Mouse (Mus musculus): ENCODE results near the gene Tubb4b. TPM values are rescaled to one million over a fixed set of nuclear protein-coding genes. Genes with fewer than 3 reads are reported as not detected.

Gene Tubb4b
- polyA plus RNA-seq, 1 experiment from 2014 or later = 429 TPM

DNA sequence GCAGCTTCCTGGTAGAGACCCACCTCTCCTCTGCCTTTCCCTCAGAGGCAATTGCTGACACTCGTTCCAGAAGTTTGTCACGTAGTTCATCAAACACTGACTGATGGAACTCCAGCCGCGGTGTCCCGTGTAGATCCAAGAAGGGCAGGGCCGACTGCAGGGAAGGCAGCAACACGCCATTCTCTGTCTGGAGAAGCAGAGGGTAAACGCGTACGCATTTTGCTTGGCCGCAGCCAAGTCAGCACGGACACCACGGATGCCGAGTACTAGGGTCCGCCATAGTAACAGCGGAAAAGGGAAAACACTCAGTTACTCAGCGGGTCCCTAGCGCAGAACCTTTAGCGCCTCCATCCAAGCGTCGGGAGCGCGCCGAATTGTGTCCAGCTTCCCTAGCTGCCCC lies 13.8 kb downstream of the Tubb4b start:
- no peak for DNase-seq (ENCODE audit: low spot score)
- no peak for ATAC-seq (ENCODE audit: low read depth)
- peak overlapping the region; percentile 74 for H3K4me2 ChIP-seq (ENCODE audit: low read depth, low read length)
- peak overlapping the region; percentile 85 for H3K4me3 ChIP-seq (ENCODE audit: low read depth, low read length)
- peaks cover 31% of the 10 kb centered on the region for H3K36me3 ChIP-seq (ENCODE audit: control insufficient read depth, insufficient read depth, low read length)
- H3K27me3 ChIP-seq (replicated peaks; ENCODE audit: control insufficient read depth, insufficient read depth, low read length) = no peaks in the 10 kb centered on the region
- whole genome bisulfite sequencing = under 1% methylated on average over 22 of the region's 24 CpGs
- peak overlapping the region; percentile 88 for H3K9ac ChIP-seq (ENCODE audit: low read depth, low read length)
- no peaks in the 10 kb centered on the region for H3K9me3 ChIP-seq (ENCODE audit: control insufficient read depth, low read length)
- H3K27ac ChIP-seq (replicated peaks; ENCODE audit: low read depth, low read length) = peak overlapping the region; percentile 91
- H3K4me1 ChIP-seq (ENCODE audit: control insufficient read depth, insufficient read depth, low read length) = peaks cover 11% of the 10 kb centered on the region

DNA sequence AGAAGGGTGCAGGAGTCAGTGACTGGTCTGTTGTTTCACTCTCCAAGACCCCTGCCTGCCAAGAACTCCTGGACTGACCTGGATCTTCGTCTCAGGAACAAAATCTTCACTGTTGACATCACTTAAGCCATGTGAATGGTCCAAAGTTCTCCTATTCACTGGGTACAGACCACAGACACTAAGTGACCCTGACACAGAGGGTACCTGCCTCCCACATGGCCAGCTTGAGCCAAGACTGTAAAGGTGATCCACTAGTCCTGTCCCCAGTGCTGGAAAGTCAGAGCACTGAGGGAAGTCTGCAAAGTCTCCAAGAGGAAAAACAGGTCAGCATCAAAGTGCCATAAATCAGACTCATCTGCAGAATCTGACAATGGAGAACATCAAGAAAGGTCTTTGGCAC lies 16.9 kb downstream of the Tubb4b start:
- Histone ChIP-seq H3K9ac (ENCODE audit: low read depth, low read length) (no peak overlapping the region), H3K36me3 (ENCODE audit: control insufficient read depth, insufficient read depth, low read length) (peaks cover 62% of the 10 kb centered on the region), H3K4me3 (ENCODE audit: low read depth, low read length) (no peak overlapping the region), H3K9me3 (ENCODE audit: control insufficient read depth, low read length) (no peaks in the 10 kb centered on the region), H3K27me3 (replicated peaks; ENCODE audit: control insufficient read depth, insufficient read depth, low read length) (no peaks in the 10 kb centered on the region), H3K4me1 (ENCODE audit: control insufficient read depth, insufficient read depth, low read length) (peaks cover 11% of the 10 kb centered on the region), H3K27ac (replicated peaks; ENCODE audit: low read depth, low read length) (no peak overlapping the region), H3K4me2 (ENCODE audit: low read depth, low read length) (no peak overlapping the region)
- DNase-seq (ENCODE audit: low spot score) (no peak), ATAC-seq (ENCODE audit: low read depth) (no peak)
- 72% methylated on average over 1 of the region's 1 CpGs for WGBS

DNA sequence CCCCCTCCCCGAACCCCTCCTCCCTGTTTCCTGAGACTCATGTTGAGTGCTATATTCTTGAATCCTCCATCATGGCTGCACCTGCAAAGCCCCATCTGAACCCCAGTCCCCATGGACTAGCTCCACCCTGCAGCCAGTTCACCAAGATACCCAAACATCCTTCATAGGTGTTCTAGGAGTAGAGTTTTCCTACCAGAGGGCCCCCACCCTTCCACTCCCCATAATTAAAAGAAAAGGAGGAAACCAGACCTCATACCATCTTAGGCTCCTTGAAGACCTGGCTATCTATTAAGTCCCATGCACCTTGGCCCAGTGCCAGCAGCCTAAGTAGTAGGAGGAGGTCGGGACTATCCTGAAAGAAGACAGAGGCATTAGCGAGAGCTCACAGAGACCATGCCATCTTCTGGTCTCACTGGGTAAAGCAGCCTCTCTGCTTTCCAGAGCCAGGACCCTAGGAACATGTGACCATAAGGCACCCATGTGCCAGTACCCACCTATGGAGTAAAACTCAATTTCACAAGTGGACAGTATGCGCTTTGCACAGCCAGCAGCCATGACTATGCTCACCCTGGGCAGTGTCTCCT lies 20.8 kb downstream of the Tubb4b start:
- Histone ChIP-seq H3K4me2 (ENCODE audit: low read depth, low read length) (no peak overlapping the region), H3K9me3 (ENCODE audit: control insufficient read depth, low read length) (no peaks in the 10 kb centered on the region), H3K27me3 (replicated peaks; ENCODE audit: control insufficient read depth, insufficient read depth, low read length) (no peaks in the 10 kb centered on the region), H3K4me3 (ENCODE audit: low read depth, low read length) (no peak overlapping the region), H3K27ac (replicated peaks; ENCODE audit: low read depth, low read length) (no peak overlapping the region), H3K36me3 (ENCODE audit: control insufficient read depth, insufficient read depth, low read length) (peaks cover 95% of the 10 kb centered on the region), H3K4me1 (ENCODE audit: control insufficient read depth, insufficient read depth, low read length) (no peaks in the 10 kb centered on the region), H3K9ac (ENCODE audit: low read depth, low read length) (no peak overlapping the region)
- whole genome bisulfite sequencing = 63% methylated on average over 4 of the region's 4 CpGs
- ATAC-seq (ENCODE audit: low read depth) = no peak
- DNase-seq (ENCODE audit: low spot score) = no peak

- Histone ChIP-seq H3K4me2 (ENCODE audit: low read depth, low read length) (no peak overlapping the region), H3K9me3 (ENCODE audit: control insufficient read depth, low read length) (no peaks in the 10 kb centered on the region), H3K4me1 (ENCODE audit: control insufficient read depth, insufficient read depth, low read length) (no peaks in the 10 kb centered on the region), H3K9ac (ENCODE audit: low read depth, low read length) (no peak overlapping the region), H3K4me3 (ENCODE audit: low read depth, low read length) (no peak overlapping the region), H3K27ac (replicated peaks; ENCODE audit: low read depth, low read length) (no peak overlapping the region), H3K36me3 (ENCODE audit: control insufficient read depth, insufficient read depth, low read length) (peaks cover 76% of the 10 kb centered on the region), H3K27me3 (replicated peaks; ENCODE audit: control insufficient read depth, insufficient read depth, low read length) (peaks cover 14% of the 10 kb centered on the region)
- ATAC-seq (ENCODE audit: low read depth) = no peak
- no peak for DNase-seq (ENCODE audit: low spot score)
- 100% methylated on average over 2 of the region's 2 CpGs for WGBS
These were observed 23.9 kb downstream of the Tubb4b start for GRCm38 (mm10) chr2:25200631-25201030.

DNA sequence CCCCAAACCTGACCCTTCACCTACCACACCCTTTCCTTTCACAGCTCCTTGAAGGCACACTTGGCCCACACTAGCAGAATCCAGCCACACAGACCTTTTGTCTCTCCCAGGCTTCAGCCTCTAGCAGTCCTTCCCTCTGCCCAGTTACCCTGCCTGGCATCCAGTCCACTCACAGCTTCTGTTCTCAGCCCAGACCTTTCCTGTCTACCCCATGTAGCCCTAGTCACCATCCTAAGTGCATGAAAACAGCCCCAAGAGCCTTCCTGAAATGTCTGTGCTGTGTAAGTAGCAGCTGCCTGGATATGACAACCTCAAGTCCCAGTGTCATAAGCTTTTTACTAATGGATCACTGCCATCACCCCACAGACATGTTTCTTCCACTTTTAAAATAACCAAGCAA lies 26.6 kb downstream of the Tubb4b start:
- ATAC-seq (ENCODE audit: low read depth) (no peak), DNase-seq (ENCODE audit: low spot score) (no peak)
- H3K9ac ChIP-seq (ENCODE audit: low read depth, low read length) = no peak overlapping the region
- H3K36me3 ChIP-seq (ENCODE audit: control insufficient read depth, insufficient read depth, low read length) = peaks cover 50% of the 10 kb centered on the region
- no peak overlapping the region for H3K27ac ChIP-seq (replicated peaks; ENCODE audit: low read depth, low read length)
- peaks cover 28% of the 10 kb centered on the region for H3K27me3 ChIP-seq (replicated peaks; ENCODE audit: control insufficient read depth, insufficient read depth, low read length)
- H3K9me3 ChIP-seq (ENCODE audit: control insufficient read depth, low read length) = no peaks in the 10 kb centered on the region
- H3K4me1 ChIP-seq (ENCODE audit: control insufficient read depth, insufficient read depth, low read length) = no peaks in the 10 kb centered on the region; the same call in 1 of the 2 replicates
- no peak overlapping the region for H3K4me3 ChIP-seq (ENCODE audit: low read depth, low read length)
- no peak overlapping the region for H3K4me2 ChIP-seq (ENCODE audit: low read depth, low read length)

GRCm38 (mm10) chr2:25197191-25197590 lies 27.3 kb downstream of the Tubb4b start:
- H3K9ac ChIP-seq (ENCODE audit: low read depth, low read length) = no peak overlapping the region
- peaks cover 42% of the 10 kb centered on the region for H3K36me3 ChIP-seq (ENCODE audit: control insufficient read depth, insufficient read depth, low read length)
- H3K4me3 ChIP-seq (ENCODE audit: low read depth, low read length) = no peak overlapping the region
- WGBS = 16% methylated on average over 2 of the region's 2 CpGs
- no peaks in the 10 kb centered on the region; the same call in 1 of the 2 replicates for H3K4me1 ChIP-seq (ENCODE audit: control insufficient read depth, insufficient read depth, low read length)
- peaks cover 28% of the 10 kb centered on the region for H3K27me3 ChIP-seq (replicated peaks; ENCODE audit: control insufficient read depth, insufficient read depth, low read length)
- DNase-seq (ENCODE audit: low spot score) (no peak), ATAC-seq (ENCODE audit: low read depth) (no peak)
- peak overlapping the region; percentile 13; the same call in 1 of the 2 replicates for H3K27ac ChIP-seq (replicated peaks; ENCODE audit: low read depth, low read length)
- peak overlapping the region; percentile 51 for H3K4me2 ChIP-seq (ENCODE audit: low read depth, low read length)
- H3K9me3 ChIP-seq (ENCODE audit: control insufficient read depth, low read length) = no peaks in the 10 kb centered on the region

DNA sequence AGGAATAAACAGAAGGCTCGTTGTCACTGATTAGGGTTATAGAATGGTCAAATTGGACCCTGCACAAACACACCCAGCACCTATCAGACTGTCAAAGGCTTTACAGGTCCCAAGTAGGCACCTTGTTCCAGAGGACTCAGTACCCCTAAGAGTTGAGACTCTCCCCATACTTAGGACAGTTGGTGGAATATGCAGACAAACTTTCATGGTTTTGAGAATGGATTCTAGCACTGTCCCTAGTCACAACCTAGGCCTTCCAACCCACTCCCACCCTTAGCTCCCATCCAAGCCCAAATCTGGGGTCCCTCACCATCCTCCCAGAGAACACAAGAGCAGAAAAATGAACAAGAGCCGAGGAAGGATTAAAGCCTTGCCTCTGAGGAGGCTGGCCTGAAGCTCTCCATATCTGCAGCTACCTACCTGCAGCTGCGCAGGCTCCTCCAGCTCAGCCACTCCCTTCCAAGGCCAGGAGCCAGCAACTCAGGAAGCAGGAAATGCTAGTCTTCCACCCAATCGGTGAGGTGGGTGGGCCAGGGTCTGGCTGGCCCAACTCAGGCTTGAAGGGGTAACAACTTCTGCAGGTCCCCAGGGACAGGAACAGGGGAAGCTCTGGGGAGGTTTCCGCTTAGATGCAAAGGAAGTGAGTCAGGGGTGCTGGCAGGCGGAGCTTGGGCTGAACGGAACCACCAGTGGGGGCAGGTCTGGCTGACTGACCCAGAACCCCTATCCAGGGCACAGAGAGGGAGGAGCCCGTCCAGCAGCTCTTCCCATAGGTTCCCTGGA lies 28.1 kb downstream of the Tubb4b start, which contains the start of gene Tor4a:
TSS of gene Tor4a (minus strand) at position 715 of the 783 bp plus-strand sequence.
- peak within 1 kb of the TSS; percentile 28 for H3K4me3 ChIP-seq (ENCODE audit: low read depth, low read length)
- H3K27ac ChIP-seq (replicated peaks; ENCODE audit: low read depth, low read length) = peak within 1 kb of the TSS; percentile 13; the same call in 1 of the 2 replicates
- no peaks in the 10 kb centered on the region for H3K9me3 ChIP-seq (ENCODE audit: control insufficient read depth, low read length)
- 9% methylated on average over 7 of the region's 8 CpGs for WGBS
- peak; percentile 74 for ATAC-seq (ENCODE audit: low read depth)
- H3K27me3 ChIP-seq (replicated peaks; ENCODE audit: control insufficient read depth, insufficient read depth, low read length) = peaks cover 28% of the 10 kb centered on the region
- H3K4me1 ChIP-seq (ENCODE audit: control insufficient read depth, insufficient read depth, low read length) = no peaks in the 10 kb centered on the region; the same call in 1 of the 2 replicates
- H3K9ac ChIP-seq (ENCODE audit: low read depth, low read length) = peak within 1 kb of the TSS; percentile 46
- peaks cover 34% of the 10 kb centered on the region for H3K36me3 ChIP-seq (ENCODE audit: control insufficient read depth, insufficient read depth, low read length)
- H3K4me2 ChIP-seq (ENCODE audit: low read depth, low read length) = peak within 1 kb of the TSS; percentile 51
- peak; percentile 89 for DNase-seq (ENCODE audit: low spot score)

DNA sequence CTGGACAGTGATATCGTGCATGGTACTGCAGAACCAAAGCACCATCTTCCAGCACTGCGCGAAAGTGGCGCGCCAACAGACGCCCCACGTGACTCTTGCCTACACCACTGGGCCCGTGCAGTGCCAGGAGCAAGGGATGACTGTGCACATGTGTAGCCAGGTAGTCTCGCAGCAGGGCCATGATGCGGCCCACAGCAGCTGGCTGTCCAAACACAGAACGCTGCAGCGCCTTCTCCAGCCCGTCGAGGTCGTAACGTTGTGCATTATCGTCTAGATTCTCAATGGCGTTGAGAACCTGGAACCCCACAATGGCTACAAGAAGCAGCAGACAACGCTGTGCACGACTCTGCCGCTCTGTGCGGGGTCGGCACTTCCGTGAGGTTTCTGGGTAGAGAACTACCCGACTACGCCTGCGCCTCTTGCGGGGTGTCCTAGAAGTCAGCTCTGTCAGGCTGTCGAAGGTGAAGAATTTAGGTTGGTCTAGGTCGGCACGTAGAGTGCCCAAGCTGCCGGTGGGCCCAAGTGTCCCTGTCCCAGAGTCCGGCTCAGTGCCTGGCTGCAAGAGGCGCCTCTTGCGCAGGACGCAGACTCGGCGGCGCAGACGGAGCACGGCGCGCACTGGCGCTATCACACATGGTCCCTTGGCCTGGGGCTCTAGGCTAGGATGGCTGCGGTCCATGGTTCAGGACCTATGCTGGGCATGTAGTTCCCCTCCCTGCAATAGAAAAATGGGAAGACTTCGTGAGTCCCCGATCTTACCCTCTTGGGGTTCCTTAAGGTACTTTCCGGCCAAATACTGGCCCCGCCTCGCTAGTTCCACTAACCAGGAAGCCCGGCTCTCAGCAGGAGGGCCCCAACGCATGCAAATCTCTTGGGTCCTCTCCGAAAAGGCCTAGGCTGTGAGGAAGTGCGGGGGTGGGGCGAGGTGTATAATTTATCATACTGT lies 29.0 kb downstream of the Tubb4b start:
- Histone ChIP-seq H3K4me3 (ENCODE audit: low read depth, low read length) (peak overlapping the region; percentile 28), H3K9me3 (ENCODE audit: control insufficient read depth, low read length) (no peaks in the 10 kb centered on the region), H3K9ac (ENCODE audit: low read depth, low read length) (peak overlapping the region; percentile 46), H3K27me3 (replicated peaks; ENCODE audit: control insufficient read depth, insufficient read depth, low read length) (peaks cover 28% of the 10 kb centered on the region), H3K27ac (replicated peaks; ENCODE audit: low read depth, low read length) (no peak overlapping the region), H3K36me3 (ENCODE audit: control insufficient read depth, insufficient read depth, low read length) (peaks cover 25% of the 10 kb centered on the region), H3K4me2 (ENCODE audit: low read depth, low read length) (peak overlapping the region; percentile 51), H3K4me1 (ENCODE audit: control insufficient read depth, insufficient read depth, low read length) (no peaks in the 10 kb centered on the region; the same call in 1 of the 2 replicates)
- WGBS = 21% methylated on average over 55 of the region's 55 CpGs
- ATAC-seq (ENCODE audit: low read depth) (no peak), DNase-seq (ENCODE audit: low spot score) (no peak)

Data from embryonic facial prominence, embryonic 14.5 days (tissue).